Mouse (Mus musculus) adrenal gland, adult 2 months (tissue): ENCODE data around the gene Neurog1. TPM values are rescaled to one million over a fixed set of nuclear protein-coding genes. Genes with fewer than 3 reads are reported as not detected.

Experiments used
- DNase-seq: peaks from one replicate; pipeline ENCODE4 v3.0.0; 2021
- polyA plus RNA-seq: library from polyadenylated mRNA; depleted of rRNA; stranded (reverse); fragments of >200 nt; gene quantifications from 2 replicates; pipeline ENCODE4 v1.2.3, GENCODE M21; 2012; rRNA removed
- total RNA-seq, 2 experiments: library from RNA; stranded (reverse); gene quantifications; 2 replicates each; pipeline ENCODE4 v1.2.3; 2021

Gene Neurog1
- total and polyA plus RNA-seq, 3 experiments: not detected

GRCm38 (mm10) chr13:56219254-56219653 is 32.7 kb downstream of the Neurog1 start:
- no peak for DNase-seq

- DNase-seq: no peak
These were observed 35.9 kb downstream of the Neurog1 start for GRCm38 (mm10) chr13:56216090-56216489.

- no peak for DNase-seq
These were observed 37.3 kb downstream of the Neurog1 start for GRCm38 (mm10) chr13:56214633-56215032.

GRCm38 (mm10) chr13:56209067-56209411 is 42.9 kb downstream of the Neurog1 start:
- DNase-seq: no peak

GRCm38 (mm10) chr13:56208225-56209066 is 43.5 kb downstream of the Neurog1 start:
- DNase-seq: no peak

Other genes starting within 250 kb of the Neurog1 start
- 100 to 1,000 TPM; 123 to 138 TPM for gene H2afy, start 115.8 kb downstream of the Neurog1 start, total RNA-seq
- 127 and 140 TPM in 2 replicates for gene H2afy, start 115.8 kb downstream of the Neurog1 start, polyA plus RNA-seq
- 1 to 10 TPM; 2.3 to 2.9 TPM for gene Tifab, start 73.3 kb downstream of the Neurog1 start, total RNA-seq
- gene Tifab, start 73.3 kb downstream of the Neurog1 start, polyA plus RNA-seq: 5.0 and 5.5 TPM in 2 replicates
- 10 to 100 TPM; 49.3 to 65.0 TPM for gene Cxcl14, start 44.4 kb upstream of the Neurog1 start, total RNA-seq
- 55.9 and 59.6 TPM in 2 replicates for gene Cxcl14, start 44.4 kb upstream of the Neurog1 start, polyA plus RNA-seq
- not detected for gene Gm3045, start 174.4 kb upstream of the Neurog1 start, total RNA-seq
- gene Gm3045, start 174.4 kb upstream of the Neurog1 start, polyA plus RNA-seq: not detected in 2 replicates
- 1 to 10 TPM; 2.1 to 2.9 TPM for gene Slc25a48, start 186.2 kb upstream of the Neurog1 start, total RNA-seq
- gene Slc25a48, start 186.2 kb upstream of the Neurog1 start, polyA plus RNA-seq: 0.91 TPM in 2 replicates
- not detected for gene Il9, start 230.1 kb upstream of the Neurog1 start, total RNA-seq
- not detected in 2 replicates for gene Il9, start 230.1 kb upstream of the Neurog1 start, polyA plus RNA-seq